Mouse (Mus musculus): ENCODE data around the gene Rsf1.

Gene Rsf1

GRCm38 (mm10) chr7:97579067-97579975 is at the start of gene Rsf1, which contains the start of gene Aamdc:
Gene Rsf1, plus strand, starts transcription at chr7:97579889.
Gene Aamdc, minus strand, starts transcription at chr7:97579497.
- peak; percentile 97 for DNase-seq (ENCODE audit: low spot score)

DNA sequence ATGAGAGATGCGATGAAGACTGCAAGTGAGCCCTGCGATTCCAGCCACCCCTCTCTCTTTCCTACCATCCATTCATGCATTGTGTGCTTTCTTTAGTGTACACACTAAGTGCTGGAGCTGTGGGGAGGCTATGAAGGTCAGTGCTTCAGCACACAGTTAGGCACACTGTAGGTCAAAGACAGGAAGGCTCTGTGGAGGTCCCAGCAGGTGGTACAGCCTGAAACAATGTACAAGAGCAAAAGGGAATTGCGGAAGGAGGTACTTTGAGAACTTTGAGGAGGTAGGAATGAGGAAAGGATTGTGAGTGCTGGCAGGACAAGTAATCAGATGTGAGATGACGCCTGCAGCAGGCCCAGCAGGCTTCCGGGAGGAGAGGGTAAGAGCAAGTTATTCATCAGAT is 44.2 kb upstream of the Rsf1 start:
- DNase-seq (ENCODE audit: low spot score), result no peak

DNA sequence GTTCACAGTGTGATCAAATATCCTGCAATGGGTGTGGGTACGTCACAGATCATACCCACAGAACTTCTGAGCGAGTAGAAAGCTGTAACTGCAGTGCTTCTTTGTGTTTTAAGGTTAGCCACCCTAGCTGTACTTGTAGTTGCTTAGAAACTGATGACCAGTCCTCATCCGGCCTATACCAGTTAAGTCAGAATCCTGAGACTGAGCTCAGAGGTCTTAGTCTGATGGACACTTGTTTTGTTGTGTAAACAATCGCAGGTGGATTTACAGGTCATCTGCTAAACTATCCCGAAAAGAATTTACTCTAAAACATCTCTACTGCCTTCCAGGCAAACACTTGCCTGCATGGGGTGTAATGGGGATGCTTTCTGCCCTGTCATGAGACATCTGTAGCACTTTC is 43.1 kb upstream of the Rsf1 start:
- no peak for DNase-seq (ENCODE audit: low spot score)

DNA sequence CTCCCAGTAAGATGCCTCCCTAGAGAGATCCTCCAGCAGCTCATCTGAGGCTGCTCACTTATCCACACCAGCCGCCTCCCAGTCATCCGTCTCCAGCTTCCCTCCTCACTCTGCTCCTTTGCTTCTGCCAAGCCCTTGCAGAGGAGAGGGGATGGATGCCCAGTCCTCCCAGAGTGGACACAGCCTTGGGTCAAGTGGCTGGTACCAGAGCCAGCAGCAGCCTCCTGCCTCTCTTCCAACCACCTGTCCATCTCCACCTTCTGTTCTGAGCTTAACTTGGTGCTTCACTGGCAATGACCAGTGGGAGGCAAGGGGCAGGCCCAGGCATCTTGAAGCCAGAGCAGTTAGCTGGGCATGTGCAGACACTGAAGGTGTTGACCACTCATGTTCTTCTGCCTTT is 33.2 kb upstream of the Rsf1 start:
- DNase-seq (ENCODE audit: low spot score), result no peak

DNA sequence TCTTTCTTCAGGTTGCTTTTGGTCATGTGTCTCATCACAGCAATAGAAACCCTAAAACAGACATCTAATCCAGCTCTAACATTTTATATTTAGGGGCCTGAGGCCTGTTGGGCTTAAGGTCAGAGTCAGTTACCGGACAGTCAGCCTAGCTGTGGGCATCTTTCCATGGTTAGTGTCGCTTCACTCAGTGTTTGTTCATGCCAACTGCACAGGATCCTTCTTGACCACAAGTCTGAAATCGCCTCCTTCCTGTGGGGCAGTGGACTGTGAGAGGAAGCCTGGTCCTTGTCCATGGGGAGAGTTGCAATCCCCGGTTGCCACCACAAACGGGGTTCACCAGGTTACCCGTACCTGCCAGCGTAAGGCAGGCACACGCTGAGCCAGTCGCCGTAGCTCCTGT is 30.4 kb upstream of the Rsf1 start:
- DNase-seq (ENCODE audit: low spot score), result no peak

DNA sequence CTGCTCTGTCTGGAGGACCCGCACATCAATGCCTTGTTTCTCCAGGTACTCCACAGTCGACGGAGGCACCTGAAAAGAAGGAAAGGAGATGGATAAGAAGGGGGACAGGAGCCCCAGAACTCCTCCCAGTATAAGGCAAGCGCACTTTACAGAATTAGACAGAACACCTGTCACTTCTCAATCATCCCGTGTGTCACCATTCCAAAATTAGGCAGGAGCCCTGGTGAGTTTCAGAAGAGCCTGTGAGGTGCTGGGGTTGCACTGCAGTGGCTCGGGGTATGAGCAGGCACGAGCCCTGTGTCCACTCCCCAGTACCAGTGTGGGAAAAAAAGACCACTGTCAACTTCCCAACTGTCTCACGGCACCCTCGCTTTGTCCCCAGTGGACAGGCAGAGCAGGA is 29.0 kb upstream of the Rsf1 start:
- DNase-seq (ENCODE audit: low spot score), result no peak

GRCm38 (mm10) chr7:97563576-97563975 is 16.1 kb upstream of the Rsf1 start:
- no peak for DNase-seq (ENCODE audit: low spot score)

DNA sequence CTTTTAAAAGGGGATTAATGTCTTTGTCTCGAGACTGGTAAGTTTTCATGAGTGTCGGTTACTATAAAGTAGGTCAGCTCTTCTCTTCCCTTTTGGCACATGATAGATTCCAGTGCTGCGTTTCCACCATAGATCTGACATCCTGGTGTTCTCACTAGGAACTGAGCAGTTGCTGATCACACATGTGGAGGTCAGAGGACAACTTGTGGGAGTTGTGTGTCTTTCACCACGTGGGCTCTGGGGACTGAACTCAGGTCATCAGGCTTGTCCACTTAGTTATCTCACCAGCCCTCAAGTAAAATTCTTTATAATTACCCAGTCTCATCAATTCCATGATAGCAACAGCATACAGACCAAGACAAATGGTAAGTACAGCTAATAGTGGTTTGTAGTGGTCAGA is 10.3 kb upstream of the Rsf1 start:
- no peak for DNase-seq (ENCODE audit: low spot score)

- no peak for DNase-seq (ENCODE audit: low spot score)
Observed at GRCm38 (mm10) chr7:97570389-97570788, 9.3 kb upstream of the Rsf1 start.

DNA sequence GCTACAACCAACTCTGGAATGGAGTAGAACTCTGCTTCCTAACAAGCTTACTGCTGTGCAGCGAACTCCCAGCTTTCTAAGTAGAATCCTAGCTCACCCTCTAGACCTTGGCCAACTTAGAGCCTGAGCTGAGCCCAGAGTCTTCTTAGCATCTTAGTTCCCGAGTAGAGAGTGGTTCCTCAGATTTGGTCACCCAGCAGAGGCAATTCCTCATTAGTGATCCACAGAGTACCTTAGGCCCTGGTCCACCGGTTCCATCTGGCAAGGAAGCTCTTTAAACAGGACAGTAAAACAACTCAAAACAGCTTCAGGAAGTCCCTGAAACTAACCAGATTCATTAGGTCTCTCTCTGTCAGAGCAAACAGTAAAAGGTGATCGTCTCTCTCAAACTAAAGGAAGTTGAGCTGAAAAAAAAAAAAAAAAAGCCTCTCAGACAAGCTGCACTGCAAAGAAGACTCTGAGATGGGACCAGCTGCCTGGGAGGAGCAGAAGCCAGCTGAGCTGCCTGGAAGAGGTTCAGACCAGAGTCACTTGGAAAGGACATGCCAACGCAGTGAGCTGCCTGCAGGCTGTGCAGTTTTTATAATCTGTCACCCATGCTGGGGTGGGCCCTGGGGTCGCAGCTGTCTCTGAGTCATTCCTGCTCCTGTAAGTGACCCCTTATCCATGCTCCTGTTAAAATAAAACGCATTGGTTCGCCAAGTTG is 1.2 kb upstream of the Rsf1 start:
- peak; percentile 43 for DNase-seq (ENCODE audit: low spot score)

GRCm38 (mm10) chr7:97579976-97580842 is 520 bp downstream of the Rsf1 start:
- peak; percentile 71 for DNase-seq (ENCODE audit: low spot score)

- DNase-seq (ENCODE audit: low spot score), result peak; percentile 84
Observed at GRCm38 (mm10) chr7:97580843-97581214, 1.1 kb downstream of the Rsf1 start.

DNA sequence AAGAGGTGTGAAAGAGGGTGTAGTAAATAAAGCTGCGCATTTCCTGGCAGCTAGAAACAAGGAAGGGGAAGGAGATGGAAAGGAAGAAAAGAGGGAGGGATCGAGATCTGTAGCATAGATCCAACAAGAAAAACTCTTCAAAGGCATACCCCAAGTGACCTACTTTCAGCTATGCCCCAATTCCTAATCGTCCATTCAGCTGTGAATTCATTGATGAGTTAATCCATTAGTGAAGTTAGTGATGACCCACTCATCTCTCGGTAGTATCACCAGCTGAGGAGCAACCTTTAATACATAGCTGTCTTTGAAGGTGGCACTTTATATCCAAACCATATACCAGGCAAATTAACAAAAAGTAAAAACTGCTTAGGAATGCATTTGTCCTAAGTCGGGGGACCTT is 8.8 kb downstream of the Rsf1 start:
- no peak for DNase-seq (ENCODE audit: low spot score)

- DNase-seq (ENCODE audit: low spot score), result peak; percentile 72
Observed at GRCm38 (mm10) chr7:97590488-97590887, 10.8 kb downstream of the Rsf1 start.

DNA sequence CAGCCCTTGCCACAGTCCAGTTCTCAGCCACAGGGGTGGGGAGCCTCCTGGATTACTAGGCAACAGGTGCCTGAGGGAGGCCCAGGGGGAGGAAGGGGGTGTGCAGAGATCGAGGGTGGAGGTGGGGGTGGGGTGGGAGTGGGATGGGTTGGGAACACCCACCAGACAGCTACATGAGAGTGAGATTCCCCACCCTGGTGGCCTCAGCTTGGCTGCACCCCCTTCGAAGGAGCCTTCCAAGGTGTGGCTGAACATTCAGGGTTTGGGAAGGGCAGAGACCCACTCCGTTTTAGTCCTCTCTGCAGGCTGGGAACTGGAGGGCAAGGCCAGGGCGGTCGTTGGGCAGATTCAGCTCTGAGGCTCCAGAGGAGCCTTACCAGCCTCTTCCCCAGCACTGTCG is 11.6 kb downstream of the Rsf1 start:
- DNase-seq (ENCODE audit: low spot score), result no peak

DNA sequence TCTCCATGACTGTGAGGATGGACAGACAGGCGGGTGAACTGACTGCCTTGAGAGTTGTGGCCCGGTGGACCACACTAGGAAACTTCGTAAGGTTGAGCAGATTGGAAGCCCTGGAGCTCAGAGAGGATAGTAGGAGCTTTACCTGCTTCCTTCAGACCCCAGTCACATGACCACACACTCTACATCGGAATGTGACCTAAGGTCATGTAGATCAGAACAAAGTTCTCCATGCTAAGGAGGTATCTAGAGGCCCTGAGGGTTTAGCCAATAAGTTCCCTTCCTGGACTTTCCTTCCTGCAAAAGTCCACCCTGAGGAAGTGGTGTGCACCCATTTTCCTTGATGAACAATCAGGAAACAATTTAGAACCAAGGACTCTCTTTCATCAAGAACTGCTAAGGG is 12.7 kb downstream of the Rsf1 start:
- DNase-seq (ENCODE audit: low spot score), result peak; percentile 38

GRCm38 (mm10) chr7:97593535-97593934 is 13.8 kb downstream of the Rsf1 start:
- DNase-seq (ENCODE audit: low spot score), result no peak

DNA sequence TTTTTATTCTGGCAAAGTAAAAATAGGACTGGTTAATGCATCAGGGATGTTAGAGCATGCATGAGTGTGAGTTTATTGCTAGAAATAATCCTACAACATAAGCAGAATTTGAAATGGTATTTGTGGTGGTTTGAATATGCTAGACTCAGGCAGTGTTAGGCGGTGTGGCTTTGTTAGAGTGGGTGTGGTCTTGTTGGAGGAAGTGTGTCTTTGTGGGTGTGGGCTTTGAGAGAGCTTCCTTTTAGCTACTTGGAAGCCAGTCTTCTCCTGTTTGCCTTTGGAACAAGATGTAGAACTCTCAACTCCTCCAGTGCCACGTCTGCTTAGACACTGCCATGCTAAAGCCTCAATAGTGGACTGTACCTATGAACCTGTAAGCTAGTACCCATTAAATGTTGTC is 18.9 kb downstream of the Rsf1 start:
- no peak for DNase-seq (ENCODE audit: low spot score)

DNA sequence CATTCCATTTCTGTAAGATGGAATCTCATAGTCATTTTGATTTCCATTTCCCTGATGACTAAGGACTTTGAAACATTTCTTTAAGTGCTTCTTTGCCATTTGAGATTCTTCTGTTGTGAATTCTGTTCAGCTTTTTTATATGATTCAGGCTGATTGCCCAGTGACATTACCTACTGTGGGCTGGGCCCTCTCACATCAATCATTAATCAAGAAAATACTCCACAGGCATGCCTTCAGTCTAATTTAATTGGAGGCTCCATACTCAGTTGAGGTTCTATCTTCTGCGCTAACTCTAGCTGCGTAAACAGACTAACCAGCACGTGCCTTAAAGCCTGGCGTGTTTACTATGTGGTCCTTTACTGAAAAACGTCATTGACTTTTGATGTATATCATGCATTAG is 41.7 kb downstream of the Rsf1 start:
- no peak for DNase-seq (ENCODE audit: low spot score)

GRCm38 (mm10) chr7:97622676-97623075 is 43.0 kb downstream of the Rsf1 start:
- DNase-seq (ENCODE audit: low spot score), result no peak

DNA sequence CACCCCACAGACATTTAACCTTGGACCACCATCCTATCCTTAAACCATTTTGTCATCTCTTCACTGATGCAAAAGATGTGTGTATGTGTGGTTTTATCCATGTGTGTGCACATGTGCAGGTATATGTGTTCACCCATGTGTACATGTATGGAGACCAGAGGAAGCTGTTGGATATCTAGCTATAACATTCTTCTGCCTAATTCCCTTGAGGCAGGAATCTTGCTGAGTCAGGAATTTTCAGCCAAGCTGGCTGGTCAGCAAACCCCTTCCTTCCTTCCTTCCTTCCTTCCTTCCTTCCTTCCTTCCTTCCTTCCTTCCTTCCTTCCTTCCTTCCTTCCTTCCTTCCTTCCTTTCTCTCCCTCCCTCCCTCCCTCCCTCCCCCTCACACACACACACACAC is 43.7 kb downstream of the Rsf1 start:
- no peak for DNase-seq (ENCODE audit: low spot score)

GRCm38 (mm10) chr7:97629351-97629750 is 49.7 kb downstream of the Rsf1 start:
- no peak for DNase-seq (ENCODE audit: low spot score)
